Mouse (Mus musculus) hindbrain, embryonic 15.5 days (tissue): ENCODE data around the gene Actbl2. TPM values are rescaled to one million over a fixed set of nuclear protein-coding genes. Genes with fewer than 3 reads are reported as not detected.
A peak's percentile ranks its signal among the peaks of the same experiment; 100 is the strongest.

Experiments used
- ATAC-seq: fragments of 200-750 bp; cut with Nextera tagmentation; 2 replicates; pipeline ENCODE4 v1.8.0; 2017; ENCODE audit warnings: low read depth, moderate number of reproducible peaks, moderate TSS enrichment; ENCODE audit not compliant: low FRiP score
- H3K27ac ChIP-seq: fragments of 300-500 bp; sonication (generic); replicated peaks from 2 replicates; pipeline ENCODE4 v1.5.1; 2015; ENCODE audit warnings: mild to moderate bottlenecking, inconsistent platforms
- H3K27me3 ChIP-seq: fragments of 300-500 bp; sonication (generic); 2 replicates; pipeline ENCODE4 v1.6.1; 2015; ENCODE audit warnings: control low read depth, inconsistent platforms
- H3K36me3 ChIP-seq: fragments of 300-500 bp; sonication (generic); 2 replicates; pipeline ENCODE4 v1.6.1; 2015; ENCODE audit warnings: control low read depth, inconsistent platforms
- H3K4me1 ChIP-seq: fragments of 300-500 bp; sonication (generic); replicated peaks from 2 replicates; pipeline ENCODE4 v1.6.1; 2015; ENCODE audit warnings: control low read depth, inconsistent platforms
- H3K4me2 ChIP-seq: fragments of 300-500 bp; sonication (generic); 2 replicates; pipeline ENCODE4 v1.6.1; 2015; ENCODE audit warnings: moderate library complexity, mild to moderate bottlenecking, inconsistent platforms
- H3K4me3 ChIP-seq: fragments of 300-500 bp; sonication (generic); 2 replicates; pipeline ENCODE4 v1.5.1; 2015; ENCODE audit warnings: mild to moderate bottlenecking, inconsistent platforms
- H3K9ac ChIP-seq: fragments of 300-500 bp; sonication (generic); 2 replicates; pipeline ENCODE4 v1.6.1; 2015; ENCODE audit warnings: inconsistent platforms
- H3K9me3 ChIP-seq: fragments of 300-500 bp; sonication (generic); 2 replicates; pipeline ENCODE4 v1.6.1; 2016; ENCODE audit warnings: control low read depth, inconsistent platforms
- WGBS: fragments of 180-500 bp; shearing (Covaris S2); methylation state at CpG from one replicate; pipeline ENCODE4 v1.1.7; 2015; 5-methylcytosine and 5-hydroxymethylcytosine counted together
- polyA plus RNA-seq: library from polyadenylated mRNA; unstranded; fragments of >200 nt; fragmentation: Nextera tagmentation; extraction: Ambion mirVana; gene quantifications from 2 replicates; pipeline ENCODE4 v1.2.1, GENCODE M21; 2015

Actbl2 gene
- not detected in 2 replicates for polyA plus RNA-seq

GRCm38 (mm10) chr13:111254713-111255112 is at the start of gene Actbl2:
Gene Actbl2, plus strand, starts transcription at chr13:111255013.
- Histone ChIP-seq H3K9ac (no peak within 1 kb of the TSS), H3K27me3 (no peaks in the 10 kb centered on the region), H3K27ac (no peak within 1 kb of the TSS), H3K36me3 (no peaks in the 10 kb centered on the region), H3K4me1 (0 out of 2 replicates have a peak, but pooled peaks cover 4% of the 10 kb centered on the region), H3K4me2 (no peak within 1 kb of the TSS), H3K4me3 (no peak within 1 kb of the TSS), H3K9me3 (no peaks in the 10 kb centered on the region)
- ATAC-seq = no peak
- WGBS = 95% methylated on average over 5 of the region's 5 CpGs

- no peak overlapping the region for H3K9ac ChIP-seq
- H3K27ac ChIP-seq = no peak overlapping the region
- H3K4me2 ChIP-seq = no peak overlapping the region
- no peaks in the 10 kb centered on the region for H3K27me3 ChIP-seq
- ATAC-seq = no peak
- WGBS = 56% methylated on average over 8 of the region's 8 CpGs
- no peak overlapping the region for H3K4me3 ChIP-seq
- H3K4me1 ChIP-seq = no peaks in the 10 kb centered on the region
- no peaks in the 10 kb centered on the region for H3K36me3 ChIP-seq
- no peaks in the 10 kb centered on the region for H3K9me3 ChIP-seq
Observed at GRCm38 (mm10) chr13:111210649-111211378, 44.0 kb upstream of the Actbl2 start.

GRCm38 (mm10) chr13:111228768-111229167 is 26.0 kb upstream of the Actbl2 start:
- H3K27me3 ChIP-seq = no peaks in the 10 kb centered on the region
- no peaks in the 10 kb centered on the region for H3K4me1 ChIP-seq
- no peak overlapping the region for H3K9ac ChIP-seq
- 33% methylated on average over 5 of the region's 5 CpGs for WGBS
- H3K9me3 ChIP-seq = no peaks in the 10 kb centered on the region
- no peak for ATAC-seq
- H3K4me2 ChIP-seq = no peak overlapping the region
- no peak overlapping the region for H3K4me3 ChIP-seq
- H3K36me3 ChIP-seq = no peaks in the 10 kb centered on the region
- no peak overlapping the region for H3K27ac ChIP-seq

GRCm38 (mm10) chr13:111229541-111229940 is 25.3 kb upstream of the Actbl2 start:
- no peaks in the 10 kb centered on the region for H3K27me3 ChIP-seq
- ATAC-seq = no peak
- H3K9ac ChIP-seq = no peak overlapping the region
- H3K4me1 ChIP-seq = no peaks in the 10 kb centered on the region
- no peaks in the 10 kb centered on the region for H3K36me3 ChIP-seq
- WGBS = 86% methylated on average over 6 of the region's 6 CpGs
- no peak overlapping the region for H3K4me2 ChIP-seq
- no peaks in the 10 kb centered on the region for H3K9me3 ChIP-seq
- no peak overlapping the region for H3K27ac ChIP-seq
- no peak overlapping the region for H3K4me3 ChIP-seq

GRCm38 (mm10) chr13:111232416-111232815 is 22.4 kb upstream of the Actbl2 start:
- Histone ChIP-seq H3K36me3 (no peaks in the 10 kb centered on the region), H3K4me1 (no peaks in the 10 kb centered on the region), H3K27ac (no peak overlapping the region), H3K4me3 (no peak overlapping the region), H3K9me3 (no peaks in the 10 kb centered on the region), H3K4me2 (no peak overlapping the region), H3K9ac (no peak overlapping the region), H3K27me3 (no peaks in the 10 kb centered on the region)
- ATAC-seq = no peak
- WGBS = 48% methylated on average over 7 of the region's 7 CpGs

GRCm38 (mm10) chr13:111233356-111233755 is 21.5 kb upstream of the Actbl2 start:
- Histone ChIP-seq H3K36me3 (no peaks in the 10 kb centered on the region), H3K27ac (no peak overlapping the region), H3K4me1 (no peaks in the 10 kb centered on the region), H3K9ac (no peak overlapping the region), H3K4me2 (no peak overlapping the region), H3K27me3 (no peaks in the 10 kb centered on the region), H3K4me3 (no peak overlapping the region), H3K9me3 (no peaks in the 10 kb centered on the region)
- 82% methylated on average over 5 of the region's 5 CpGs for WGBS
- ATAC-seq = no peak

- no peaks in the 10 kb centered on the region for H3K4me1 ChIP-seq
- no peak for ATAC-seq
- no peaks in the 10 kb centered on the region for H3K27me3 ChIP-seq
- H3K27ac ChIP-seq = peak overlapping the region; percentile 27; the same call in 1 of the 2 replicates
- H3K4me2 ChIP-seq = no peak overlapping the region
- H3K4me3 ChIP-seq = no peak overlapping the region
- 84% methylated on average over 3 of the region's 3 CpGs for WGBS
- no peaks in the 10 kb centered on the region for H3K36me3 ChIP-seq
- no peak overlapping the region for H3K9ac ChIP-seq
- no peaks in the 10 kb centered on the region for H3K9me3 ChIP-seq
Observed at GRCm38 (mm10) chr13:111234573-111234972, 20.2 kb upstream of the Actbl2 start.

GRCm38 (mm10) chr13:111235719-111236166 is 19.1 kb upstream of the Actbl2 start:
- no peaks in the 10 kb centered on the region for H3K36me3 ChIP-seq
- peaks cover 5% of the 10 kb centered on the region; the same call in 1 of the 2 replicates for H3K9me3 ChIP-seq
- H3K4me1 ChIP-seq = no peaks in the 10 kb centered on the region
- H3K9ac ChIP-seq = no peak overlapping the region
- ATAC-seq = peak; percentile 88
- WGBS = 50% methylated on average over 6 of the region's 6 CpGs
- H3K4me2 ChIP-seq = no peak overlapping the region
- H3K4me3 ChIP-seq = no peak overlapping the region
- peak overlapping the region; percentile 27; the same call in 1 of the 2 replicates for H3K27ac ChIP-seq
- no peaks in the 10 kb centered on the region for H3K27me3 ChIP-seq

- H3K27me3 ChIP-seq = no peaks in the 10 kb centered on the region
- no peak overlapping the region; the same call in 1 of the 2 replicates for H3K27ac ChIP-seq
- H3K9ac ChIP-seq = no peak overlapping the region
- WGBS = 84% methylated on average over 9 of the region's 9 CpGs
- H3K4me1 ChIP-seq = no peaks in the 10 kb centered on the region
- H3K4me3 ChIP-seq = no peak overlapping the region
- no peak for ATAC-seq
- H3K9me3 ChIP-seq = peaks cover 5% of the 10 kb centered on the region; the same call in 1 of the 2 replicates
- H3K36me3 ChIP-seq = no peaks in the 10 kb centered on the region
- no peak overlapping the region for H3K4me2 ChIP-seq
Observed at GRCm38 (mm10) chr13:111236461-111236864, 18.4 kb upstream of the Actbl2 start.

GRCm38 (mm10) chr13:111237296-111237695 is 17.5 kb upstream of the Actbl2 start:
- ATAC-seq = no peak
- Histone ChIP-seq H3K9me3 (peaks cover 5% of the 10 kb centered on the region; the same call in 1 of the 2 replicates), H3K4me2 (no peak overlapping the region), H3K27me3 (no peaks in the 10 kb centered on the region), H3K4me3 (no peak overlapping the region), H3K4me1 (no peaks in the 10 kb centered on the region), H3K36me3 (no peaks in the 10 kb centered on the region), H3K9ac (no peak overlapping the region), H3K27ac (no peak overlapping the region)
- 85% methylated on average over 1 of the region's 1 CpGs for WGBS

GRCm38 (mm10) chr13:111237865-111238465 is 16.8 kb upstream of the Actbl2 start:
- H3K27ac ChIP-seq = no peak overlapping the region
- H3K4me2 ChIP-seq = no peak overlapping the region
- 41% methylated on average over 3 of the region's 3 CpGs for WGBS
- peaks cover 5% of the 10 kb centered on the region; the same call in 1 of the 2 replicates for H3K9me3 ChIP-seq
- H3K9ac ChIP-seq = no peak overlapping the region
- H3K36me3 ChIP-seq = no peaks in the 10 kb centered on the region
- H3K4me1 ChIP-seq = no peaks in the 10 kb centered on the region
- peak; percentile 79 for ATAC-seq
- H3K27me3 ChIP-seq = no peaks in the 10 kb centered on the region
- H3K4me3 ChIP-seq = no peak overlapping the region

- no peaks in the 10 kb centered on the region for H3K9me3 ChIP-seq
- no peak overlapping the region for H3K27ac ChIP-seq
- no peak overlapping the region for H3K4me3 ChIP-seq
- ATAC-seq = no peak
- H3K36me3 ChIP-seq = no peaks in the 10 kb centered on the region
- no peaks in the 10 kb centered on the region for H3K27me3 ChIP-seq
- H3K4me1 ChIP-seq = 0 out of 2 replicates have a peak, but pooled peaks cover 4% of the 10 kb centered on the region
- H3K9ac ChIP-seq = no peak overlapping the region
- 81% methylated on average over 5 of the region's 5 CpGs for WGBS
- no peak overlapping the region for H3K4me2 ChIP-seq
Observed at GRCm38 (mm10) chr13:111251106-111251505, 3.7 kb upstream of the Actbl2 start.
